Mouse (Mus musculus): ENCODE results near the gene Gm7978.
"Not testable (repeated sequence)": the region's sequence is repeated elsewhere in the genome, so short reads cannot be mapped to it uniquely, and the experiment has no call there.

The Gm7978 gene

GRCm38 (mm10) chr5:95736073-95736472 lies at the start of gene Gm7978:
TSS of gene Gm7978 (minus strand) at chr5:95736173.
- not testable (repeated sequence) for DNase-seq (ENCODE audit: low spot score in 2 of 2)

- DNase-seq (ENCODE audit: low spot score in 2 of 2), result not testable (repeated sequence)
Observed at GRCm38 (mm10) chr5:95775690-95776089, 39.7 kb upstream of the Gm7978 start, which contains the start of gene E330014E10Rik. TSS of gene E330014E10Rik (plus strand) at chr5:95775990.

- DNase-seq (ENCODE audit: low spot score in 2 of 2), result not testable (repeated sequence)
Observed at GRCm38 (mm10) chr5:95741714-95742113, 5.7 kb upstream of the Gm7978 start, which contains the start of gene Gm7982. TSS of gene Gm7982 (plus strand) at chr5:95742014.

All from cerebellum, postnatal 4 days (tissue).